Mouse (Mus musculus) embryonic fibroblast, embryonic 13.5 days (primary cell): Measurements from ENCODE around the gene Gria4. TPM values are rescaled to one million over a fixed set of nuclear protein-coding genes. Genes with fewer than 3 reads are reported as not detected.

Experiments used
- H3K27ac ChIP-seq: 2 replicates; pipeline ENCODE4 v1.5.1; 2012; ENCODE audit warnings: low read length, control low read depth, inconsistent platforms; ENCODE audit not compliant: insufficient read depth
- H3K4me1 ChIP-seq: 2 replicates; pipeline ENCODE4 v1.6.1; 2011; ENCODE audit warnings: low read length; ENCODE audit not compliant: control insufficient read depth, insufficient read depth
- H3K4me3 ChIP-seq: 2 replicates; pipeline ENCODE4 v1.5.1; 2011; ENCODE audit warnings: mild to moderate bottlenecking, control low read depth, low read length; ENCODE audit not compliant: insufficient read depth
- CTCF ChIP-seq: IDR thresholded peaks from 2 replicates; pipeline ENCODE4 v1.5.1; 2011; ENCODE audit warnings: mild to moderate bottlenecking, control low read depth, low read length, moderate library complexity, borderline replicate concordance; ENCODE audit not compliant: insufficient read depth
- POLR2A ChIP-seq: IDR thresholded peaks from 2 replicates; pipeline ENCODE4 v1.6.1; 2011; ENCODE audit warnings: low read depth, mild to moderate bottlenecking, control low read depth, low read length, moderate library complexity
- polyA plus RNA-seq: library from polyadenylated mRNA; stranded (reverse); fragments of >200 nt; gene quantifications from 2 replicates; pipeline ENCODE4 v1.2.4, GENCODE M21; 2011; ENCODE audit warnings: low read depth; ENCODE audit not compliant: missing spikeins, insufficient read length

Gene Gria4
- polyA plus RNA-seq, 1 experiment, result 0.12 TPM

DNA sequence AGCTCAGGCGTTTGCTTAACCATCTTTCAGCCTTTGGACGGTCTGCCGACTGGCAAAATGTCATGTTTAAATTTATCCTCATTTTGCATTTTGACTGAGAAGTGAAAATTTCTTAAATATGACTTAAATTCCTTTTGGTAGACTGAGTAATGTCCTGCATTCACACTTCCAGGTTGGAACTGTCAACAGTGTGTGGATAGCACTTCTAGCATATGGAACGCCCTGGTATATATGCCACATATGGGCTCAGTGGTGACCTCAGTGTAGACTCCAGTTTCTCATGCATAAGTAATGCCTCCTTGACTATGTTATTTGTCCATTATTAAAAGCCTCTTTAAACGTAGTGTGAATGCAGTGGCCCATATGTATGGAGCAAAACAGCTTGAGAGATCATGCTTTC, 222.4 kb downstream of the Gria4 start:
- no peak overlapping the region for H3K4me3 ChIP-seq
- H3K4me1 ChIP-seq, result no peaks in the 10 kb centered on the region
- H3K27ac ChIP-seq, result no peak overlapping the region
- TF ChIP-seq CTCF (no peak), POLR2A (no peak)

DNA sequence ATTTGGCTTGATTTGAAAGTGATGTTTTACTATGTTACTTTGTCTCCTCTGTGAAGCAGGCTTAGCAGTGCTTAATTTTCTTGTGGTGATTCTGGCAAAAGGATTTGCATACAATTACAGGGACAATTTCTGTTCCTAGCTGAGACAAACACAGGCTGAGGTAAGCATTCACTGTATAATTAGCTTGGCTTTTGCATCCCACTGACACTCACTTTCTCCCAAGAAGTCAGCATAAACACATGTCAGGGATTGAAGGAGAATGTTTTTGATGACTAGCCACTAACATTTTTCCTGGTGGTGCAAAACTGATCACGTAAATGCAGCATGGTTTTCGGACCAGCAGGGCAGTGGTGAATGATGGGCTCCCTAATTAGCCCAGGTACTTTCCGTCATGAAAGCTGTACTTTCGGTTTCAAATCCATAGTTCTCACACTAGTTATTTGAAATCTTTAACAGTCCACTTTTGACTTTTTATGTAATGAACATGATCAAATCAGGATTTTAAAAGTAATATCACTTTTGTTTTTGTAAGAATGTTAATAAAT, 240.5 kb downstream of the Gria4 start:
- Histone ChIP-seq H3K4me1 (no peaks in the 10 kb centered on the region), H3K27ac (no peak overlapping the region), H3K4me3 (no peak overlapping the region)
- TF ChIP-seq CTCF (no peak), POLR2A (no peak)

DNA sequence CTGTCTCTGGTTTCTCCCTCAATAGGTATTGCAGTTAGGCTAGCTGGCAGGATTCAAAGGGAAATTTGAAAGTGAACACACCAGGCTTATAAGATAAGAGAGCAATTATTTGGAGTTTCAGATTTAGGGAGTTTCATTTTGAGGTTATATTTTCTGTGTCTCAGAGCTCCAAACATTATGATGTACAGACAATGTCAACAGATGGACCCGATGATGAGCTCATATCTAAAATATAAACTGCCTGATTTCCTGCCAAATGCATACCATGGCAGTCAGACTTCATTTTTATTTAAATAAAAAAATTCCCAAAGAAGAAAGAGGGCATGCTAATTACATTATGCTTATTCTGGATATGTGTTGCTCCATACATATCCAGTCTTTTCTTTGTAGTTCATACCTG, 256.8 kb downstream of the Gria4 start:
- H3K27ac ChIP-seq, result no peak overlapping the region
- H3K4me1 ChIP-seq, result no peaks in the 10 kb centered on the region
- TF ChIP-seq POLR2A (no peak), CTCF (no peak)
- H3K4me3 ChIP-seq, result no peak overlapping the region

GRCm38 (mm10) chr9:4536514-4537150, 259.4 kb downstream of the Gria4 start:
- TF ChIP-seq POLR2A (no peak), CTCF (no peak)
- no peak overlapping the region for H3K27ac ChIP-seq
- H3K4me3 ChIP-seq, result no peak overlapping the region
- no peaks in the 10 kb centered on the region for H3K4me1 ChIP-seq

- Histone ChIP-seq H3K4me3 (no peak overlapping the region), H3K27ac (no peak overlapping the region), H3K4me1 (no peaks in the 10 kb centered on the region)
- TF ChIP-seq POLR2A (no peak), CTCF (no peak)
These were observed 281.5 kb downstream of the Gria4 start for GRCm38 (mm10) chr9:4514563-4514885.

DNA sequence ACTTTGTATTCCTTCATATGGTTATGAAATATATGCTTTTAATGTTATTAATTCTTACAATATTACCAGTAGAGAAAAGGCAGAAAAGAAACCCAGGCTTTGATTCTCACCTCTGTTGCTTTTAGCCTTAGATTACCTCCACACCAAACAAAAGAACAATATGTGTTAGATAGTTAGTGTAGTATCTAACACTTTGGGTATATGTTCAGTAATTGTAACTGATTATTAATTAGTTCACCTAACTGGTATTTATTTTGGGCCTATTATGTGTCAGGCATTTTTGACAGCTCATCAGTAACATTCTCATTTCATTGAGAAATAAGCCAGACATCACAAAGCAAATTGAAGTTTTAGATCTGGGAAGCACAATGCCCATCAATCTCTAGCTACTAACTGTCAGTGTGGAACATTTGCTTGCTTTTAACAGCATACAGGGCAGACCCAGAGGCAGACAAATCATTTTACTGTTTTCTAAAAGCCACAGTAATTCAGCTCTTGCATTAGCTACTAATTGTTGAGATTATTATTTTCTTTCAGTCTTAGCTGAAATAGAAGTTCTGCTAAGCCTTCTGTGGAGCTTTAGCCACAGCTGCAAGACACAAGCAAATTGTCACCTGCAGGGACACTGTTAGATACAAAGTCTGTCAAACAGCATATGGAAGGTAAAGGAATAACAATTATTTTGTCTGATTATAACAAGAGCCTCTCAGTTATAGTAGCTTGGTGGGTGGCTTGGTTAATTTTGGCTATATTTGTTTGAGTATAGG, 282.1 kb downstream of the Gria4 start:
- no peak overlapping the region for H3K4me3 ChIP-seq
- H3K27ac ChIP-seq, result no peak overlapping the region
- no peaks in the 10 kb centered on the region for H3K4me1 ChIP-seq
- TF ChIP-seq CTCF, result no peak
- TF ChIP-seq POLR2A, result no peak

DNA sequence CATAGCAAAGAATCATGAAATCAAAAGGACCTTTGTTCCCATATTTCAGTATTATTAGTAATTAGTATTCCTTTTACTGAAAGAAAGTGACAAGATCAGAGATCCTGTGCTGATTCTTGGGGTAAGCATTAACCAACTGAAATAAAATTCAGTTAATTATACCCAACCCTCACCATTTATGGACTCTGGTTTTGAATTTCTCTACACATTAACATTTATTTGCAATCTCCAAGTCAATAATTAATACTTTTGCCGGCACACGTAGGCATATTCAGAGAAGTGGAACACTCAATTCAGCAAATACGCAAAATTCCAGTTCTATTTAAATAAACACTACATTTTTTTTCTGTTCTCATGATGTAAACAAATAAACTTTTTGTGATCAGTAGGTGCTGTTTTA, 289.9 kb downstream of the Gria4 start:
- TF ChIP-seq CTCF, result no peak
- TF ChIP-seq POLR2A, result no peak
- Histone ChIP-seq H3K4me1 (no peaks in the 10 kb centered on the region), H3K27ac (no peak overlapping the region), H3K4me3 (no peak overlapping the region)

- TF ChIP-seq POLR2A (no peak), CTCF (no peak)
These were observed 290.9 kb downstream of the Gria4 start for GRCm38 (mm10) chr9:4505087-4505486.

DNA sequence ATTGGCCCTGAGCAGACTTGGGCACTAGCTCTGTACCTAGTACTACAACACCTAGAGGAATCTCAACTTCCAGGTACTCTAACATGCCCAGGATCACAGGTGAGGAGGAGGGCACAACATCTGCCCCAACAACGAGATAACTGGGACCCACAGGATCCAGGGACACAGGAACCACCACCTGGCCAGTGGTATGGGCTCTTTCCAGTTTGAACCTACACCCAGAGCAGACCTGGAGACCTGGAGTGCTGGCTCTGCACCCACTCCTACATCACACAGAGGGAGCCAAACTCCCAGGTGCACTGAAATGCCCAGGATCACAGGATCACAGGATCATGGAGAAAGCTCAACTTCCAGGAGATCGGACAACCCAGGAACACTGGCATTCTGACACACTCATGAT, 309.6 kb downstream of the Gria4 start:
- no peak overlapping the region for H3K27ac ChIP-seq
- H3K4me1 ChIP-seq, result no peaks in the 10 kb centered on the region
- TF ChIP-seq POLR2A (no peak), CTCF (no peak)

More at GRCm38 (mm10) chr9:4505087-4505486, 290.9 kb downstream of the Gria4 start:
- no peak overlapping the region for H3K27ac ChIP-seq
- no peak overlapping the region for H3K4me3 ChIP-seq
- H3K4me1 ChIP-seq, result no peaks in the 10 kb centered on the region

DNA sequence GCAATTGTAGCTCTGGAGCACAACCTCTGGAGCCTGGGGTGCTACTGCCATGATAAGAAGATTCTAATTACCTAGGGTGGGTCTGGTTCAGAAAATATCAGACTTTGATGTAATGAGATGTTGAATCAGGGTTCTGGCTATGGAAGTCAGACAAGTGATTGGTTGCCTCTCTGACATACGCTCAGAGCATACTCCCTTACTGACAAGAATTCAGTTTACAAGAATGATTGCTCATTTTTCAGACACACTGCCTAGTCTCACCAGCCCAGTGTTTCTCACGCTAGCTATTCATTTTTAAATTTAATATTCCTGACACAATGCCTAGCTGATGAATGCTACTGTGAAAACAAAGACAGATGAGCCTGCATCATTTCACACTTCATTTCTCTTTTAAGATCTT, 311.5 kb downstream of the Gria4 start:
- H3K4me3 ChIP-seq, result no peak overlapping the region
- H3K27ac ChIP-seq, result no peak overlapping the region
- TF ChIP-seq POLR2A (no peak), CTCF (no peak)
- H3K4me1 ChIP-seq, result no peaks in the 10 kb centered on the region

More for the DNA sequence above, 309.6 kb downstream of the Gria4 start:
- H3K4me3 ChIP-seq, result no peak overlapping the region

DNA sequence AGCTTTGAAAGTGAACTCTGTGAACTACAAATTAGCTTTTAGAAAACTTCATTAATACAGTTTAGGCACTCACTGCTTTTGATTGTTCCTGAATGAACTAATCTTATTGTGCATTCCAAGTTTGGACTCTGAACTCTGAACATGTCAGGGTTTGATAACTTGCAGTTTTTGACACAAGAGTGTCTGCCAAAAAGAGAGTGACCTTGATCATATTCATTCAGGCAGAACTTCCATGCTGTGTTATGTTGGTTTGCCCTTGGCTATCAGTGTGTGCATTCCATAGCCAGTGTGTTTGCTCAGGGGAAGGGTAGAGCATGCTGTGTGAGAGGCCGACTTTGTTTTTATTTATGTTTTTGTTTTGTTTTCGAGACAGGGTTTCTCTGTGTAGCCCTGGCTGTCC, 325.2 kb downstream of the Gria4 start:
- no peaks in the 10 kb centered on the region for H3K4me1 ChIP-seq
- H3K27ac ChIP-seq, result no peak overlapping the region
- H3K4me3 ChIP-seq, result no peak overlapping the region
- no peak for TF ChIP-seq POLR2A
- TF ChIP-seq CTCF, result no peak
